Mouse (Mus musculus): ENCODE results near the gene Ccr3.
"Not testable (repeated sequence)": the region's sequence is repeated elsewhere in the genome, so short reads cannot be mapped to it uniquely, and the experiment has no call there.

DNA sequence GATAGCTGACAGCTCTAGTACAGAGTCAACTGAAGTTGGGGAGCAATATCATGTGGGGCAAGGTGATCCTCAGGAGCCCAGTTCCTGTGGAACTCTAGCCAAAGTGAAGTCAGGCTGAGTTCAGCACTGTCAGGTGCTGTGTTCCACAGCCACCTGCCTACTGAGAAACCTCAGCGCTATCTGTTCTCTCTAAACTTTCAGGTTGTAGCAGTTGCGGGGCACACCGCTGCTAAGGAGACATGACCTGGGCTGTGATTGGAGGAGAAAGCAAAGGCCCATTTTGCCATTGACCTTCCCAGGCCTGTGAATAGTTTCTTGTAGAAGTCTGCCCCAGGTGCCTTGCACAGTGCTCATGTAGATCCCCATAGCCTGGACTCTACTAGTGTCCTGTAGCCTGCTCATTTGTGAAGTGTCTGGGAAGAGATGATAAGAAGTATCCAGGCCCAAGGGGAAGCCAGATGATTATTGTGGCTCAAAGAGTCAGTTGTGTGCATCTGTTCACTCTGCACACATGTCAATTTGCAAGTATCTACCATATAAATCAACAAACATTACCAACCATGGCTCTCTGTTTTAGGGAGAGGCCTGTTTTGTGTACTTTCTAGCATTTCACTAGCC is 40.8 kb upstream of the Ccr3 start:
- not testable (repeated sequence) for TF ChIP-seq CTCF (conservative IDR thresholded peaks at IDR 0.05; ENCODE audit: low read length); NANOG (IDR thresholded peaks at IDR 0.05; ENCODE audit: borderline replicate concordance, low read length)

Measured in E14TG2a.4 (cell line).